In genomic region chr1:176712436-176712835, GRCm38 (mm10) we compare ENCODE assay signal across 8 mouse cellular contexts.
DNase-seq lines count a peak whose midpoint lies in the region; ATAC-seq lines count a peak whose summit lies in the region.

No protein-coding gene starts in this region.

- no peaks in the 10 kb centered on the region for H3K36me3 ChIP-seq in midbrain, embryonic 14.5 days (ENCODE audit: control insufficient read depth, insufficient read depth, low read length)
- no peaks in the 10 kb centered on the region for H3K36me3 ChIP-seq in midbrain, embryonic 10.5 days
- H3K36me3 ChIP-seq in hindbrain, embryonic 16.5 days (ENCODE audit: control insufficient read depth, insufficient read depth, low read length): no peaks in the 10 kb centered on the region

- no peaks in the 10 kb centered on the region for H3K4me1 ChIP-seq in midbrain, embryonic 14.5 days (ENCODE audit: control insufficient read depth, insufficient read depth, low read length)
- no peaks in the 10 kb centered on the region for H3K4me1 ChIP-seq in midbrain, embryonic 10.5 days
- H3K4me1 ChIP-seq in hindbrain, embryonic 16.5 days (ENCODE audit: control insufficient read depth, insufficient read depth, low read depth, low read length): no peaks in the 10 kb centered on the region

- no peak for DNase-seq in frontal cortex, postnatal 25 days (ENCODE audit: low spot score in 2 of 2)
- peak; percentile 75 for DNase-seq in midbrain, embryonic 14.5 days
- no peak for DNase-seq in midbrain, embryonic 10.5 days (ENCODE audit: low spot score)
- DNase-seq in brain, adult 2 months (ENCODE audit: low read depth, low spot score): peak; percentile 78
- peak; percentile 41 for DNase-seq in retina, adult 2 months (ENCODE audit: low read depth, low spot score)
- no peak for DNase-seq in Muller cell, postnatal 12 days (ENCODE audit: inconsistent ontology term)

- no peaks in the 10 kb centered on the region for H3K27me3 ChIP-seq in midbrain, embryonic 14.5 days (ENCODE audit: control insufficient read depth, insufficient read depth, low read length)
- H3K27me3 ChIP-seq in midbrain, embryonic 10.5 days (ENCODE audit: low read depth, poor library complexity, severe bottlenecking): no peaks in the 10 kb centered on the region
- no peaks in the 10 kb centered on the region for H3K27me3 ChIP-seq in hindbrain, embryonic 16.5 days (replicated peaks; ENCODE audit: control insufficient read depth, insufficient read depth, low read length)

- H3K27ac ChIP-seq in midbrain, embryonic 14.5 days (replicated peaks; ENCODE audit: low read depth, low read length): no peak overlapping the region
- no peak overlapping the region for H3K27ac ChIP-seq in midbrain, embryonic 10.5 days (replicated peaks)
- no peak overlapping the region for H3K27ac ChIP-seq in hindbrain, embryonic 16.5 days (ENCODE audit: low read depth, low read length)

- no peak overlapping the region for H3K9ac ChIP-seq in midbrain, embryonic 14.5 days (replicated peaks; ENCODE audit: low read length)
- no peak overlapping the region for H3K9ac ChIP-seq in hindbrain, embryonic 16.5 days (ENCODE audit: low read depth, low read length)

- no peaks in the 10 kb centered on the region for H3K9me3 ChIP-seq in midbrain, embryonic 14.5 days (ENCODE audit: control insufficient read depth, low read length)
- no peaks in the 10 kb centered on the region for H3K9me3 ChIP-seq in midbrain, embryonic 10.5 days (replicated peaks)
- no peaks in the 10 kb centered on the region for H3K9me3 ChIP-seq in hindbrain, embryonic 16.5 days (ENCODE audit: control insufficient read depth, low read length)

- no peak overlapping the region for H3K4me3 ChIP-seq in midbrain, embryonic 14.5 days (replicated peaks; ENCODE audit: low read depth, low read length)
- no peak overlapping the region for H3K4me3 ChIP-seq in midbrain, embryonic 10.5 days
- H3K4me3 ChIP-seq in hindbrain, embryonic 16.5 days (ENCODE audit: low read length): no peak overlapping the region

- WGBS in midbrain, embryonic 14.5 days: 48% methylated on average over 2 of the region's 2 CpGs
- WGBS in midbrain, embryonic 10.5 days: 48% methylated on average over 2 of the region's 2 CpGs
- WGBS in hindbrain, embryonic 16.5 days: 51% methylated on average over 2 of the region's 2 CpGs

- ATAC-seq in frontal cortex, adult (ENCODE audit: low TSS enrichment): peak; percentile 55; the same call in 1 of the 2 replicates
- no peak for ATAC-seq in midbrain, embryonic 14.5 days (ENCODE audit: low FRiP score, low TSS enrichment)
- 0 out of 2 replicates have a peak, but pooled peaks have one; percentile 54 for ATAC-seq in hindbrain, embryonic 16.5 days

- H3K4me2 ChIP-seq in midbrain, embryonic 14.5 days (ENCODE audit: low read length): no peak overlapping the region
- no peak overlapping the region for H3K4me2 ChIP-seq in hindbrain, embryonic 16.5 days (ENCODE audit: low read length)

Comparison
In these comparisons a context has a peak if more than half of its experiments do, and no peak if none do; other contexts are left out.
1. DNase-seq: peak in midbrain, embryonic 14.5 days (single experiment), brain, adult 2 months (single experiment) and retina, adult 2 months (single experiment); none in frontal cortex, postnatal 25 days (0 of 2), midbrain, embryonic 10.5 days (single experiment) and Muller cell, postnatal 12 days (single experiment).